Mouse (Mus musculus): Measurements from ENCODE around the gene Atp6v1g3.

The Atp6v1g3 gene

GRCm38 (mm10) chr1:138289455-138290425 lies 16.2 kb downstream of the Atp6v1g3 start:
- no peak for DNase-seq (ENCODE audit: low spot score in 2 of 2)

- DNase-seq (ENCODE audit: low spot score in 2 of 2): no peak
Observed at GRCm38 (mm10) chr1:138291463-138291862, 17.9 kb downstream of the Atp6v1g3 start.

GRCm38 (mm10) chr1:138294487-138294886 lies 20.9 kb downstream of the Atp6v1g3 start:
- no peak for DNase-seq (ENCODE audit: low spot score in 2 of 2)

DNA sequence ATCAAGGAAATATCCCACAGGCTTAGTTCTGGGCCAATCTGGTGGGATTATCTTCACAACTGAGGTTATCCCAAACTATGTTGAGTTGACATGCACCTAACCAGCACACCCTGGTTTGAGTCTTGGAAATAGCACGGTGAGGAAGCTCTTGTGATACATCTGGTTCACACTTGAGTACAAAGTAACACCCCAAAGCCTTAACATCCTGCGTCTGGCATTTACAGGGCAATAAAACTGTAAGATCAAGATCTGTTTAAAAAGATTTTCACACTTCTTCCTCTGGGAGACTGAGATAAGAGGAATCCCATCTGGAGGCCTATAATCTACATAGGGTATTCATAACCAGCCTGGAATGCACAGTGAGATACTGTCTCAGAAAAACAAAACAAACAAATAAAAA lies 24.6 kb downstream of the Atp6v1g3 start:
- no peak for DNase-seq (ENCODE audit: low spot score in 2 of 2)

DNA sequence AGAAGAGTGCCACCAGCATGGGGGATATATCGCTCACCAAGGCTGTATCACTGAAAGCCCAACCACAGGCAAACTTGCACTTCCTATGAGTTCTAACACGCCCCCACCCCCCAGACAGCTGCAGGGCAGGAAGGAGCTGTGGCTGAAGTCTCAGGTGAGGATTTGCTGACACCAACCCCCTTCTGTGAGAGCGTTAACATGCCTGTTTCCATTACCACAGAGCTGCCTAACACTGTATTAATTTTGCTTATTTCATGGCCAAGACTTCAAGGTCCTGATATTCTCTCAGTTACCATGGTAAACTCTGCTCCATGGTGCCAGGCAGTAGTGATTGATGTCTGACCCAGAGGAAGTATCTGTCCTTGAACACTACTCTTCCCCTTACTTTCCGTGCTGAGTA lies 26.0 kb downstream of the Atp6v1g3 start:
- no peak for DNase-seq (ENCODE audit: low spot score in 2 of 2)

GRCm38 (mm10) chr1:138301920-138302319 lies 28.4 kb downstream of the Atp6v1g3 start:
- no peak for DNase-seq (ENCODE audit: low spot score in 2 of 2)

DNA sequence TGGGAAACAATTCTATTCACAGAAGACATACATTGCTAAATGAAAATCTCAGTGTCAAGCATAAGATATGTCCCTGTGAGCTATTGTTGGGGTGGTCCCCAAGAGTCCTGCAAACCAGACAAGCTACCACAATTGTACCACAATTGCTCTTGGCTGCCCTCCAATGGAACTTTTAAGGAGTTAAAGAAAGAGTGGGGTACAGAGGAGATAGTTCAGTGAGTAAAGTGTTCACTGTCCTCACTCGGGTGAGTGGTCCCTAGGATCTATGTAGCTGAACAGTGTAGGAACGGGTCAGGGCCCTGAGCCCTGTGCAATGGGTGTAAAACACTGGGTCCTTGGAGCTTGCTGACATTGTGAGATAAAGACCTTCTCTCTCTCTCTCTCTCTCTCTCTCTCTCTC lies 29.2 kb downstream of the Atp6v1g3 start:
- DNase-seq (ENCODE audit: low spot score in 2 of 2): no peak

- no peak for DNase-seq (ENCODE audit: low spot score in 2 of 2)
Observed at GRCm38 (mm10) chr1:138303296-138303695, 29.8 kb downstream of the Atp6v1g3 start.

- DNase-seq (ENCODE audit: low spot score in 2 of 2): no peak
Observed at GRCm38 (mm10) chr1:138304141-138304915, 30.8 kb downstream of the Atp6v1g3 start.

GRCm38 (mm10) chr1:138322657-138323056 lies 49.1 kb downstream of the Atp6v1g3 start:
- no peak for DNase-seq (ENCODE audit: low spot score in 2 of 2)

- DNase-seq (ENCODE audit: low spot score in 2 of 2): no peak
Observed at GRCm38 (mm10) chr1:138323076-138323630, 49.6 kb downstream of the Atp6v1g3 start.

DNA sequence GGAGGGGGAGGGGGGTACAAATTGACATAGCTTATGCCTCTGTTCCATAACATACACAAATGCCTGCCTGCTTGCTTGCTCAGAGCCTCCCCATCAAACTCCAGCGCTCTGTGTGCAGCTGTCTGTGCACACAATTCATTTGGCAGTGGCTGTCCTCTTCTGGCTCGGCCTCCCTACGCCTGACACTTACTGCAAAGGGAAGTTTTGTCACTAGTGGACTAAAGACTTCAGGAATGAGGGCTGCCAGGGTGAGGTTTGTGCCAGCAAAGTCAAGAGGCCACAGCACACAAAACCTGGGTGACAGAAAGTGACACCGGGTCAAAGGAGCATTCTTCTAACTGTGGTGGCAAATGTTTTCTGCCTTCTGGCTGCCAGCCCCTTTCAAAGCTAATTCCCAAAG lies 52.6 kb downstream of the Atp6v1g3 start:
- no peak for DNase-seq (ENCODE audit: low spot score in 2 of 2)

DNA sequence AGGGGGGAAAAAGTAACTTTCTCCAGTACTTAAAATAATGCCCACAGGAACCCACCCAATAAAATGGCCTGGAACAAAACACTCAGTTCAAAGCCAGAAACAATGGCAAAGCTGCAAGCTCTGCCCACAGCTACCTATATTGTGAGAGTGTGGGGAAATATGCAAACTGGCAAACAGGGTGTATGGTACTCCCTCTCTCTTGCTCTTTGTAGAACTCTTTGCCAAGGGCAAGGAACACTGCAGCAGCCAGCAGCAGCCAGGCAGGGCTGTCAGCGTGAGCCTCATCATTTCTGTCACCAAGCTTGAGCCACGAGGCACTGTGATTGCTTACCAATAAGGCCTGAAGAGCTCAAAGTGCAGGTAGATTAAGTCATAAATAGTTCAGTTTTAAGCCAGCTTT lies 53.0 kb downstream of the Atp6v1g3 start:
- DNase-seq (ENCODE audit: low spot score in 2 of 2): no peak

DNA sequence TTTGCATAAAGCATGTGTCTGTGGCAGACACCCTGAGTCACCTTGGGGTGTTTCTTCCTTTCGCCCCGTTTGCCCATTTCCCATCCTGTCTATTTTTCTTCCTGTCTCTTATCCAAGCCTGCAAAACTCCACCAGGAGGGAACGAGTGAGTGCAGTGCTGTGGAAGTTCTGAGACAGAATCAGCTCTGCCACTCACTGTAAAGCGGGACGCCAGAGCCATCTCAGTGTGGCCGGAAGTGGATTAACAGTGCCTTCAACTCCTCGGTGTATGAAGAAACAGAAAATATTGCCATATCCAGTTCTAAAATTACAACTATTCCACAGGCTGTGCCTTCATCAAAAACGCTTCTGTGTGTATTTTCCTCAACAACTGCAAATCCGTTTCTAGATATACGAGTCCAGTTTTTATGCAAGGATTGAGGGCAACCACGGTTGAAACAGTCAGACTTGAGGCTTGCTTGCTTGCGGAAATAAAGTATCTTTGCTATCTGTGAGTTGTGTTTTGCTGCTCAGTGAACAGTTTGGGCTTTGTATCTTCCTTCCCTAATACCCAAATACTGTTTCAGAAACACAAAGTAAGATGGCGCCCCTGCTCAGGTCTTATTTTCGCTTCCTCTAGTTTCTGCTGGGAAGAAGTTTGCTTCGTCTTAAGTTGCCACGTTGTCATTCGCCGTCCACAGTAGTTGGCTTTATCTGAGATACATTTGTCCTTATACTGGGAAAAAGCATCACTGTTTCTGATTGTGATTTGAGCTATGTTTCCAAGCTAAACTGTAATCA lies 54.1 kb downstream of the Atp6v1g3 start:
- no peak for DNase-seq (ENCODE audit: low spot score in 2 of 2)

DNA sequence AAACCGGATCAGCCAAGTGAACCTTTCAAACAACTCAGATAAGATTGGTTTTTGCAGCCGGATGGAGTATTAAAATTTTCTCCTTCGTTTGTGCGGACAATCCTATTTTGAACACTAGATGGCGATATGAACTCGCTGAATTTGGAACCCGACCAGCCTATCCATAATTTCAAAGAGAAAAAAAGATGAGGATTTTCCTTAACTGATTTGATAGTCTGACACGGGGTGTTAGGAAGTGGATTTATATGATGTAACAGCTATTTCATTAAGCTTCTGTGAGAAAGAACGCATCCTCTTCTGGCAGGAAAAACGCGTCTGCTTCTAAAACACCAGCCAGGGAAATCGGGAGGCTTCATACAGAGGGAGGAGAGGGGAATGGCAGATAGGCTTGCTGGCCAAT lies 54.8 kb downstream of the Atp6v1g3 start:
- no peak for DNase-seq (ENCODE audit: low spot score in 2 of 2)

GRCm38 (mm10) chr1:138330556-138330955 lies 57.0 kb downstream of the Atp6v1g3 start:
- DNase-seq (ENCODE audit: low spot score in 2 of 2): no peak

- no peak for DNase-seq (ENCODE audit: low spot score in 2 of 2)
Observed at GRCm38 (mm10) chr1:138331596-138331995, 58.1 kb downstream of the Atp6v1g3 start.

- DNase-seq (ENCODE audit: low spot score in 2 of 2): peak in 1 of 2 experiments; percentile 9
Observed at GRCm38 (mm10) chr1:138334701-138335100, 61.2 kb downstream of the Atp6v1g3 start.

- DNase-seq (ENCODE audit: low spot score in 2 of 2): no peak
Observed at GRCm38 (mm10) chr1:138337417-138337816, 63.9 kb downstream of the Atp6v1g3 start.
